In the genomic region with DNA sequence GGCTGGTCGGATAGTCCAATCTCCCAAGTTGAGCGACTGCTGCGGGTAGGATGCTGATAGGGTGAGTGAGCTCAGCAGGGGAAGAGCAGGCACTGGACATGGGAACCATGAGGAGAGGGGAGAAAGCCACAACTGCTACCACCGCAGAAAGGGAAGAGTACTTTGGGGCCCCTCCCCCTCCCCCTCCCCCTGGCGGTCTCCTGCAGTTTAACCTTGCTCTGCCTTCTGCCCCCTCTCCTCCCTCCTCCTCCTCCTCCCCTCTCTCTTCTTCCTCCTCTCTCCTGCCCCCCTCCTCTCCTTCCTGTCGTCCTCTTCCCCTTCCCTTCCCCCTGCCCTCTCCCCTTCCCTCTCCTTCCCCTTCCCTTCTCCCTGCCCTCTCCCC, we compare ENCODE assay signal across 9 mouse cellular contexts.
DNase-seq lines count a peak whose midpoint lies in the region; ATAC-seq lines count a peak whose summit lies in the region.
"Had no signal": no experiment of that assay in that cellular context is flagged by ENCODE, and none has a peak within 500 bp of the region (broad histone marks: within the 10 kb centered on the region; RNA-seq: fewer than 3 reads in every experiment).

No protein-coding gene starts in this region.

- no peak overlapping the region for H3K27ac ChIP-seq in stomach, embryonic 15.5 days

- 18% methylated on average over 6 of the region's 6 CpGs for WGBS in stomach, embryonic 15.5 days

- H3K4me3 ChIP-seq in stomach, embryonic 15.5 days (replicated peaks), result no peak overlapping the region

- H3K9me3 ChIP-seq in stomach, embryonic 15.5 days, result no peaks in the 10 kb centered on the region

- no peak overlapping the region for H3K9ac ChIP-seq in stomach, embryonic 15.5 days

- H3K4me2 ChIP-seq in stomach, embryonic 15.5 days, result peak overlapping the region; percentile 48; the same call in 1 of the 2 replicates

- H3K4me1 ChIP-seq in stomach, embryonic 15.5 days, result peaks cover 85% of the 10 kb centered on the region

- no peaks in the 10 kb centered on the region for H3K27me3 ChIP-seq in stomach, embryonic 15.5 days (replicated peaks)

- no peak for ATAC-seq in CD4-positive, CD25-positive, alpha-beta regulatory T cell, adult 4 months
- ATAC-seq in stomach, embryonic 15.5 days (ENCODE audit: insufficient read depth, low FRiP score, low read depth), result no peak

- no peaks in the 10 kb centered on the region for H3K36me3 ChIP-seq in stomach, embryonic 15.5 days

- DNase-seq in CD4-positive, CD25-positive, alpha-beta regulatory T cell, adult 2 months (ENCODE audit: low read depth, low spot score), result peak; percentile 31
- peak; percentile 59 for DNase-seq in thymus, postnatal 0 days (ENCODE audit: low spot score)
- no peak for DNase-seq in thymus, postnatal 25 days
- DNase-seq in liver, result peak; percentile 55
- DNase-seq in cerebellum, postnatal 36 days, result no peak
- DNase-seq in cerebellum, postnatal 14 days, result no peak
- DNase-seq: adrenal gland, adult 2 months had no signal

Comparison
In these comparisons a context has a peak if more than half of its experiments do, and no peak if none do; other contexts are left out.
1. DNase-seq: peak in CD4-positive, CD25-positive, alpha-beta regulatory T cell, adult 2 months (single experiment), thymus, postnatal 0 days (single experiment) and liver (single experiment); none in thymus, postnatal 25 days (single experiment), cerebellum, postnatal 36 days (0 of 2) and cerebellum, postnatal 14 days (0 of 2).